Mouse (Mus musculus): ENCODE measurements around the gene Sh3bgrl3. TPM values are rescaled to one million over a fixed set of nuclear protein-coding genes. Genes with fewer than 3 reads are reported as not detected.
"Not testable (repeated sequence)": the region's sequence is repeated elsewhere in the genome, so short reads cannot be mapped to it uniquely, and the experiment has no call there.

The Sh3bgrl3 gene
- polyA plus RNA-seq, 1 experiment from 2014 or later = 420 TPM

DNA sequence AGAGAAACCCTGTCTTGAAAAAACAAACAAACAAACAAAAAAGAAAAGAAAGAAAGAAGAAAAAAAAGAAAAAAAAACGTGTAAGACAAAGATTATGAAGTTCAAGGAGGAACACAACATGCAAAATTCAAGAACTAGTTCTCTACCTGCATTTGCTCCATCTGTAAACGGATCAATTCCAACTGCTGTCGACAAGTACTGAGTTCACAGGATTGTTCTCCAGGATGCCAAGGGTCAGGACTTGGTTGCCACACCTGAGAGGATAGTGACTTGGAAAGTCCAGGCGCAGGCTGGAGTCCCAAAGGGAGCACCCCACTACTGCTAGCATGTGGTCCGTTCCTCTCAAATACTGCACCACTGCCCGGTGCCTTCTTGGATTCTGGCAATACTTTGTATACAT, 26.9 kb upstream of the Sh3bgrl3 start:
- peaks cover 16% of the 10 kb centered on the region for H3K4me1 ChIP-seq
- no peaks in the 10 kb centered on the region for H3K27me3 ChIP-seq
- no peak overlapping the region for H3K9ac ChIP-seq
- ATAC-seq (ENCODE audit: insufficient number of reproducible peaks, insufficient read depth, low FRiP score, low TSS enrichment, low read depth) = no peak
- no peaks in the 10 kb centered on the region for H3K9me3 ChIP-seq
- 90% methylated on average over 6 of the region's 6 CpGs for WGBS
- no peak overlapping the region for H3K4me2 ChIP-seq
- H3K4me3 ChIP-seq = no peak overlapping the region
- no peak overlapping the region for H3K27ac ChIP-seq
- H3K36me3 ChIP-seq = peaks cover 52% of the 10 kb centered on the region

DNA sequence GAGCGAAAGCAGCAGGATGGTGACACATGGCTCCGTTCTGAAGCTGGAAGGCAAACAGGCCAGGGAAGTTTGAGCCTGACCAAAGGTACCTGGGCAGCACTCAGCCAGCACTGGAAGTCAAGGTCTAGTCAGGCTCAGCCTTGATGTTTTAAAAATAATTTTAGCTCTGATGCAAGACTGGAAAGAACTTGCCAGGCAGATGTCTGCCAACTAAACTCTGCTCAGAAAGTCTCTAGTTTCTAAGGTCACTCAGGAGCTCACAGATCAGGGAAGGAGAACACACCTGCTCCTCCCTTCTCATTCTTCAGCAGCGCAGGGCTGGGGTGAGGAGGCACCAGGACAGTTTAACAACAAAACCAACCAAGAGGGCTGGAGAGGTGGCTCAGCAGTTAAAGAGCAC, 25.8 kb upstream of the Sh3bgrl3 start:
- peaks cover 16% of the 10 kb centered on the region for H3K4me1 ChIP-seq
- no peaks in the 10 kb centered on the region for H3K9me3 ChIP-seq
- H3K4me3 ChIP-seq = no peak overlapping the region
- no peak overlapping the region for H3K4me2 ChIP-seq
- H3K9ac ChIP-seq = no peak overlapping the region
- peaks cover 58% of the 10 kb centered on the region for H3K36me3 ChIP-seq
- no peaks in the 10 kb centered on the region for H3K27me3 ChIP-seq
- no peak overlapping the region for H3K27ac ChIP-seq
- no peak for ATAC-seq (ENCODE audit: insufficient number of reproducible peaks, insufficient read depth, low FRiP score, low TSS enrichment, low read depth)
- WGBS = 94% methylated on average over 3 of the region's 3 CpGs

DNA sequence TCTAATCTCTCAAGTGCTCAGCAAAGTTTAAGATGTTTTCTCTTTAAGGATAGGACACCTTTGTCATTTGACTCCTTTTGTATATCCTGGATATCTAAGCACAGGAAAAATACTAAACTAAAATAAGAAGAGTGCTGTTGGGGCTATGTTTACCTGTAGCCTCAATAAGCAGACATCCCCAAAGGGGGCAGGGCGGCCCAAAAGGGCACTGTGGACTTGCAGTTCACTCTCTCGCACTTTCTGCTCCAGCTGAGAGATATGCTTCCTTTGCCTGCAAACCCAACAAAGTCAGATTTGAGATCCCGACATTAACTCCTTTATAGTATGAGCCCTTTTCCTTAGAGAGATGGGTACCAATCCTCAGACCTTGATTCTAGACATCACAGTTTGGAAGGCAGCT, 25.1 kb upstream of the Sh3bgrl3 start:
- no peak overlapping the region for H3K4me2 ChIP-seq
- peaks cover 63% of the 10 kb centered on the region for H3K36me3 ChIP-seq
- H3K27me3 ChIP-seq = no peaks in the 10 kb centered on the region
- H3K9me3 ChIP-seq = no peaks in the 10 kb centered on the region
- H3K27ac ChIP-seq = no peak overlapping the region
- WGBS = 94% methylated on average over 3 of the region's 3 CpGs
- no peak overlapping the region for H3K9ac ChIP-seq
- no peak overlapping the region for H3K4me3 ChIP-seq
- H3K4me1 ChIP-seq = peaks cover 13% of the 10 kb centered on the region
- no peak for ATAC-seq (ENCODE audit: insufficient number of reproducible peaks, insufficient read depth, low FRiP score, low TSS enrichment, low read depth)

DNA sequence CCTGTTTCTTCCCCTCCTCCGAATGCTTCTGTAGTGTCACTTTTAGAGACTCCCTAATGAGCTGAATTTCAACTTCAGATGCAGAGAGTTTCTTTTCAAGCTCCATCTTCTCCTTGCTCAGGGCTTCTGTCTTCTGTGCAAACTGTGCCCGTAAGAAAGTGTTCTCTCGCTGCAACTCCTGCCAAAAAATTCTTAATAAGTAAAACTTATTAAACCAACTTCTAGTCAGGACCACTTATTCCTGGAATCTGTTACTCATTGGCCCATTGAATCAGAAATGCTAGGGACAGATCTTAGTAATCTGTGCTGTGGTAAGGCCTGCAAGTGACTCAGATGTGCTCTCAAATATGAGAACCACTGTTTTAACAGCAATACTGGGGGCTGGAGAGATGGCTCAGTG, 23.5 kb upstream of the Sh3bgrl3 start:
- no peak overlapping the region for H3K27ac ChIP-seq
- no peaks in the 10 kb centered on the region for H3K9me3 ChIP-seq
- H3K4me2 ChIP-seq = no peak overlapping the region
- peaks cover 7% of the 10 kb centered on the region for H3K4me1 ChIP-seq
- WGBS = 82% methylated on average over 3 of the region's 3 CpGs
- H3K27me3 ChIP-seq = no peaks in the 10 kb centered on the region
- H3K4me3 ChIP-seq = no peak overlapping the region
- no peak overlapping the region for H3K9ac ChIP-seq
- H3K36me3 ChIP-seq = peaks cover 78% of the 10 kb centered on the region
- ATAC-seq (ENCODE audit: insufficient number of reproducible peaks, insufficient read depth, low FRiP score, low TSS enrichment, low read depth) = no peak

DNA sequence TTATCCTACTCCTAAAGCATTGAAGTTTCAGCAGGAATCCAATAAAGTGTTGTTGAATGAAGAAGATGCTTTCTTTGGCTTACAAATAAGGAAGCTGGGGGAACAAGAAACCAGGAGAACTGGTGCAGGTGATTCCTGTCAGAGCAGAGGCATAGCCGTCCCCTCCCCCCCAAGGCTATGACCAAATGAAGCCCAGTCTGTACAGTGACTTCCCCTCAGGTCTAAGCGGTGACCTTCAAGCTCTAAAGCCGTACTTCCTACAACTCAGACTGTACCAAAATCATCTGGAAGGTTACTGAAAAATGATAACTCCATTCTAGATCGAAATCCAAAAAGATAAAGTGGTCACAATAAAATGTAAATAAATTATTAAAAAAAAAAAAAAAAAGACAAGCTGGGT, 20.8 kb upstream of the Sh3bgrl3 start:
- Histone ChIP-seq H3K36me3 (peaks cover 75% of the 10 kb centered on the region), H3K9me3 (no peaks in the 10 kb centered on the region), H3K27me3 (no peaks in the 10 kb centered on the region), H3K9ac (no peak overlapping the region), H3K4me1 (no peaks in the 10 kb centered on the region), H3K4me3 (no peak overlapping the region), H3K4me2 (no peak overlapping the region), H3K27ac (no peak overlapping the region)
- 92% methylated on average over 4 of the region's 4 CpGs for WGBS
- ATAC-seq (ENCODE audit: insufficient number of reproducible peaks, insufficient read depth, low FRiP score, low TSS enrichment, low read depth) = no peak

DNA sequence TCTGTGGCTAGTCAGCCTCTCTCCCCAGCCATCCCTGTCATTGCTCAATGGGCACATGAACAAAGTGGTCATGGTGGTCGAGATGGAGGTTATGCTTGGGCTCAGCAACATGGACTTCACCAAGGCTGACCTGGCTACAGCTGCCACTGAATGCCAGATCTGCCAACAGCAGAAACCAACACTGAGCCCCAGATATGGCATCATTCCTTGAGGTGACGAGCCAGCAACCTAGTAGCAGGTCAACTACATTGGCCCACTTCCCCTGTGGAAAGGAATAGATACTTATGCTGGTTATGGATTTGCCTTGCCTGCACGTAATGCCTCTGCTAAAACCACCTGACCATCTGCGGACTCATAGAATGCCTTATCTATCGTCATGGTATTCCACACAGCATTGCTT, 15.7 kb upstream of the Sh3bgrl3 start:
- WGBS = 92% methylated on average over 5 of the region's 5 CpGs
- not testable (repeated sequence) for H3K27ac ChIP-seq; H3K9me3 ChIP-seq; H3K4me3 ChIP-seq; ATAC-seq (ENCODE audit: insufficient number of reproducible peaks, insufficient read depth, low FRiP score, low TSS enrichment, low read depth); H3K4me2 ChIP-seq; H3K4me1 ChIP-seq; H3K27me3 ChIP-seq; H3K9ac ChIP-seq
- peaks cover 54% of the 10 kb centered on the region for H3K36me3 ChIP-seq

DNA sequence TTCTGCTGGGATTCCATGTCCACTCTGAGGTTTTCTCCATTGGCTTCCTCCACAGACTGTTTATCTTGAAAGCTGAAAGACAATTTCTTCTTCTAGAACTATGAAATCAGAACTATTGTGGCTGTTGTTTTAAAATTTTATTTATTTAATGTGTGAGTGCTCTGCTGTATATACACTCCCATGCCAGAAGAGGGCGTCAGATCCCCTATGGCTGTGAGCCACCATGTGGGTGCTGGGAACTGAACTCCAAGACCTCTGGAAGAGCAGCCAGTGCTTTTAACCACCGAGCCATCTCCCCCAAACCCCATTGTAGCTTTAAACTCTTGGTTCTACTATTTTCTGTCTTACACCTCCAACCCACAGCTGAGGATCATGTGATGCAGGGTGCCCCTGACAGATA, 10.3 kb upstream of the Sh3bgrl3 start:
- no peak overlapping the region for H3K4me3 ChIP-seq
- ATAC-seq (ENCODE audit: insufficient number of reproducible peaks, insufficient read depth, low FRiP score, low TSS enrichment, low read depth) = no peak
- peaks cover 31% of the 10 kb centered on the region for H3K36me3 ChIP-seq
- H3K27me3 ChIP-seq = no peaks in the 10 kb centered on the region
- 81% methylated on average over 2 of the region's 2 CpGs for whole genome bisulfite sequencing
- H3K9ac ChIP-seq = no peak overlapping the region
- no peak overlapping the region for H3K4me2 ChIP-seq
- peaks cover 17% of the 10 kb centered on the region for H3K4me1 ChIP-seq
- H3K9me3 ChIP-seq = no peaks in the 10 kb centered on the region
- no peak overlapping the region for H3K27ac ChIP-seq

DNA sequence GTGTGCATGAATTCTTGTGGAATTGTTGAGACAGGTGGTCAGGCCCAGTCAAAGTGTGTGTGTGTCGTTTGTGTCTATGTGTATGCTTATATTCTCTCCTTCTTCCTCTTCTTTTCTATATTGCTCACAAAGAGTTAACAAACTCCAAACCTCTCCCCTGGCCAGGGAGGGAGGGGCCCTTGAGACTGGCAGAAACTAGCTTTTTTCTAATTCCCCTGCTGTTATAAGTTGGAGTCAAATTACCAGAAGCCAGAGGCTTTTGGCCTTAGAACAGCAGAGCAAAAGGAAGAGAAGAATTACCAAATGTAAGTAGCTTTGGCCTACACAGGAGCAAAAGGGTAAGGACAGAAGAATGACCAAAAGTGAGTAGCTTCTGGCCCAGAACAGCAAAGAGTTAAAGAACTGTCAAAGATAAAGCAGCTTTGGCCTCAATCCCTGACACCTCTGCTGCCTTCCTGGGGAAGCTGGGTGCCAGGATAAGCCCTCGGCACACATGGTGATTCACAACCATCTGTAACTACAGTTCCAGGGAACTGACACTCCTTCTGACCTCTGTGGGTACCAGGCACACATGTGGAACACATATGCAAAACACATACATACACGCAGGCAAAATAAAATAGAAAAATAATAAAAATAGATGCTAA, 7.8 kb upstream of the Sh3bgrl3 start:
- Histone ChIP-seq H3K36me3 (peaks cover 31% of the 10 kb centered on the region), H3K4me2 (no peak overlapping the region), H3K4me3 (no peak overlapping the region), H3K4me1 (peaks cover 17% of the 10 kb centered on the region), H3K27ac (peak overlapping the region; percentile 44), H3K9me3 (no peaks in the 10 kb centered on the region), H3K9ac (no peak overlapping the region), H3K27me3 (no peaks in the 10 kb centered on the region)
- no peak for ATAC-seq (ENCODE audit: insufficient number of reproducible peaks, insufficient read depth, low FRiP score, low TSS enrichment, low read depth)
- 22% methylated on average over 3 of the region's 3 CpGs for WGBS

DNA sequence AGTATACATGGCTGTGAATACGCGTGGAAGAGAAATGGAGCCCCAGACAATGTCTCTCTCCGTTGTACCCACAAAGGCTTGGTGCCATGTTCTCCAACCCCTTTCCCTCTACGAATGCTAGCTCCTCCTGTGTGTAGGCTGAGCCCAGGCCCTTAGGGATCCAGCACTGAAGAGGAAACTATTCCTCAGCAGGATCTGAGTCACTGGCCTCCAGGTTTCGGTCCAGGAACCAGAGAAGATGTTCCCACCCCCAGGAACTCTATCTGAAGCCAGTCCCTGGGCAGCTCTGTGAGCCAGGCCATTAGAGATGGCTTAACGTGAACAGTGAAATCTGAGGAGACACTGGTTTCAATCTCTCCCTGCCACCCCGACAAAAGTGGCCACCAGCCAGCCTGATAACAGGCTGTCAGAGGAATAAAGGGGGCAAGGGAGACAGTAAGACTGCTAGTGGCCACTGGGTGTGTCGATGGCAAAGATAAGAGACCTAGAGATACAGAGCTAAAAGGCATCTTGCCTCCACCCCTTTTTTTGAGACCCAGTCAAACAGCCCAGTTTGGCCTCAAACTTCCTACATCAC, 4.0 kb upstream of the Sh3bgrl3 start:
- Histone ChIP-seq H3K4me2 (no peak overlapping the region), H3K27ac (no peak overlapping the region), H3K9ac (no peak overlapping the region), H3K9me3 (no peaks in the 10 kb centered on the region), H3K4me3 (no peak overlapping the region), H3K27me3 (no peaks in the 10 kb centered on the region), H3K4me1 (peaks cover 35% of the 10 kb centered on the region), H3K36me3 (peaks cover 27% of the 10 kb centered on the region)
- no peak for ATAC-seq (ENCODE audit: insufficient number of reproducible peaks, insufficient read depth, low FRiP score, low TSS enrichment, low read depth)
- WGBS = 77% methylated on average over 8 of the region's 8 CpGs

DNA sequence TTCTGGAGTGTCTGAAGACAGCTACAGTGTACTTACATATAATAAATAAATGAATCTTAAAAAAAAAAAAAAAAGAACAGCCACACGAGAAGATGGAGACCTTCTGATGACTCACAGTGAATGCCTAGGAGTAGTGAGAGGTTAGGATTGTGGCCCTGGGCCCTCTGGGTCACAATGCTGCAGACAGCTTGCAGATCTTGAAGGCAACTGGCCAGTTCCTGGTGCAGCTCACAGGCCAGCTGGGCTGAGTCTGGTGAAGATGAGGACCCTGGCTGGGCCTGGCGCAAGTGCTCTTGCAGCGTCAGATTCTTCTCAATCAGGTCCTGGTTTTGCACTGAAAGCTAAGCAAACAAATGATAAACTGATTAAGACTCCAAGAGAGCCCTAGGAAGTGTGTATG, 3.5 kb upstream of the Sh3bgrl3 start:
- H3K9me3 ChIP-seq = no peaks in the 10 kb centered on the region
- H3K4me1 ChIP-seq = peaks cover 36% of the 10 kb centered on the region
- no peak overlapping the region for H3K4me2 ChIP-seq
- no peak overlapping the region for H3K4me3 ChIP-seq
- 85% methylated on average over 3 of the region's 3 CpGs for WGBS
- no peaks in the 10 kb centered on the region for H3K27me3 ChIP-seq
- H3K27ac ChIP-seq = no peak overlapping the region
- peaks cover 27% of the 10 kb centered on the region for H3K36me3 ChIP-seq
- H3K9ac ChIP-seq = no peak overlapping the region
- ATAC-seq (ENCODE audit: insufficient number of reproducible peaks, insufficient read depth, low FRiP score, low TSS enrichment, low read depth) = no peak

DNA sequence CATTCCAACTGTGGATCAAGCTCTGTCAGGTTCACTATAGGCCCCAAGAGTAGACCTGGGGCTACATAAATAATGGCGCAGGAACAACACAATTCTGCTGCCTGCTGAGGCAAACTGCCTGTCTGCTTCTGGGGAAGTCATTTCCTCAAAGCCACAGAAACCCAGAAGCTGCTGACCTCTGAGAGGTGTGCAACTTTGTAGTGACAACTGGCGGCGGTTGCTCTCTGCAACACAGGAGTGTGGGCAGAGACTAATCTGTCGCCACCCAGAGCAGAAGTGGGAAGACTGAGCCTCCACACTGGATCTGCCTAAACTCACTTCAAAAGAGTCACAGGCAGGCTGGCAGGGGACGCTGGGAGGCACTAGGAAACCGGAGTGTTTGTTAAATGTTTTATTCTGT, 893 bp upstream of the Sh3bgrl3 start:
- peak overlapping the region; percentile 85 for H3K4me2 ChIP-seq
- peaks cover 38% of the 10 kb centered on the region for H3K4me1 ChIP-seq
- H3K27me3 ChIP-seq = no peaks in the 10 kb centered on the region
- peak overlapping the region; percentile 89 for H3K4me3 ChIP-seq
- 44% methylated on average over 6 of the region's 6 CpGs for whole genome bisulfite sequencing
- peaks cover 35% of the 10 kb centered on the region for H3K36me3 ChIP-seq
- peak overlapping the region; percentile 92; the same call in 1 of the 2 replicates for H3K27ac ChIP-seq
- H3K9ac ChIP-seq = peak overlapping the region; percentile 90
- no peak for ATAC-seq (ENCODE audit: insufficient number of reproducible peaks, insufficient read depth, low FRiP score, low TSS enrichment, low read depth)
- no peaks in the 10 kb centered on the region for H3K9me3 ChIP-seq

DNA sequence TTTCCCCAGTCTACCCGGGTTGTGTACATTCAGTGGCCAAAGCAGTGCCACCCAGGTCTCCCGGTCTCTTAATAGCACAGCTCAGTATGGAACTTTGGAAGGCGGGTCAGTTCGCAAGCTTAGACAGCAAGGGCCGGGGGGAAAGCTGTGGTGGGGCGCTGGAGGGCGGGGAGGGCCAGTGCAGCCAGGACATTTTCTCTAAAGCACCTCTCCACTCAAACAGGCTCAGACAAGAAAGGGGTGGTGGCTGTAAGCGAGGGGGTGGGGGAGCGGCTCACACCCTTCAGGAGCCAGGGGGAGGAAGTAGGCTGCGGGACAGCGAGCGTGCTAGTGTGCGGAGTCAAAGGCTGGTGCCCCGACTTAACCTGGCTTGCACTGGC, 384 bp upstream of the Sh3bgrl3 start:
- Histone ChIP-seq H3K27me3 (no peaks in the 10 kb centered on the region), H3K4me2 (peak overlapping the region; percentile 85), H3K36me3 (peaks cover 33% of the 10 kb centered on the region), H3K4me1 (peaks cover 43% of the 10 kb centered on the region), H3K9ac (peak overlapping the region; percentile 90), H3K27ac (peak overlapping the region; percentile 92), H3K9me3 (no peaks in the 10 kb centered on the region), H3K4me3 (peak overlapping the region; percentile 89)
- peak; percentile 15 for ATAC-seq (ENCODE audit: insufficient number of reproducible peaks, insufficient read depth, low FRiP score, low TSS enrichment, low read depth)
- WGBS = 1% methylated on average over 14 of the region's 14 CpGs
